Mouse (Mus musculus) intestine, embryonic 14.5 days (tissue): ENCODE measurements around the gene BC052040. TPM values are rescaled to one million over a fixed set of nuclear protein-coding genes. Genes with fewer than 3 reads are reported as not detected.

ENCODE experiments used
- ATAC-seq: fragments of 200-750 bp; cut with Nextera tagmentation; replicated peaks from 2 replicates; pipeline ENCODE4 v1.8.0; 2017; ENCODE audit warnings: low read depth, moderate number of reproducible peaks, moderate TSS enrichment, moderate library complexity; ENCODE audit not compliant: low FRiP score, low TSS enrichment
- DNase-seq: peaks from one replicate; pipeline ENCODE4 v3.0.0-alpha.2; 2018; ENCODE audit warnings: low spot score
- H3K27ac ChIP-seq: fragments of 300-500 bp; sonication (generic); 2 replicates; pipeline ENCODE4 v1.5.1; 2014; ENCODE audit warnings: low read depth, mild to moderate bottlenecking, control low read depth
- H3K27me3 ChIP-seq: fragments of 300-500 bp; sonication (generic); replicated peaks from 2 replicates; pipeline ENCODE4 v1.6.1; 2014; ENCODE audit warnings: low read length, control low read depth; ENCODE audit not compliant: control insufficient read depth, insufficient read depth
- H3K36me3 ChIP-seq: fragments of 300-500 bp; sonication (generic); 2 replicates; pipeline ENCODE4 v1.6.1; 2014; ENCODE audit warnings: low read length, control low read depth; ENCODE audit not compliant: control insufficient read depth, insufficient read depth
- H3K4me1 ChIP-seq: fragments of 300-500 bp; sonication (generic); replicated peaks from 2 replicates; pipeline ENCODE4 v1.6.1; 2014; ENCODE audit warnings: low read length, control low read depth, mixed read lengths; ENCODE audit not compliant: control insufficient read depth, insufficient read depth
- H3K4me2 ChIP-seq: fragments of 300-500 bp; sonication (generic); 2 replicates; pipeline ENCODE4 v1.6.1; 2014; ENCODE audit warnings: low read length
- H3K4me3 ChIP-seq: fragments of 300-500 bp; sonication (generic); 2 replicates; pipeline ENCODE4 v1.5.1; 2014; ENCODE audit warnings: low read depth, low read length, control low read depth, mixed read lengths
- H3K9ac ChIP-seq: fragments of 300-500 bp; sonication (generic); 2 replicates; pipeline ENCODE4 v1.6.1; 2014; ENCODE audit warnings: mild to moderate bottlenecking, low read length
- H3K9me3 ChIP-seq: fragments of 300-500 bp; sonication (generic); 2 replicates; pipeline ENCODE4 v1.6.1; 2016; ENCODE audit warnings: low read length, control low read depth; ENCODE audit not compliant: control insufficient read depth
- WGBS: fragments of 180-500 bp; shearing (Covaris S2); extraction: QIAGEN DNeasy Blood & Tissue Kit; methylation state at CpG from one replicate; pipeline ENCODE4 v1.1.7; 2014; 5-methylcytosine and 5-hydroxymethylcytosine counted together
- polyA plus RNA-seq: library from polyadenylated mRNA; unstranded; fragments of >200 nt; fragmentation: Nextera tagmentation; extraction: Ambion mirVana; gene quantifications from 2 replicates; pipeline ENCODE4 v1.2.1, GENCODE M21; 2014

BC052040 gene
- polyA plus RNA-seq, result 13.3 and 15.2 TPM in 2 replicates

- peak within 1 kb of the TSS; percentile 81 for H3K27ac ChIP-seq
- WGBS, result under 1% methylated on average over 41 of the region's 41 CpGs
- ATAC-seq, result peak; percentile 97
- H3K4me3 ChIP-seq, result peak within 1 kb of the TSS; percentile 68
- no peaks in the 10 kb centered on the region for H3K9me3 ChIP-seq
- H3K4me1 ChIP-seq, result peaks cover 19% of the 10 kb centered on the region
- DNase-seq, result peak; percentile 97
- peak within 1 kb of the TSS; percentile 67 for H3K4me2 ChIP-seq
- H3K9ac ChIP-seq, result peak within 1 kb of the TSS; percentile 43
- H3K27me3 ChIP-seq, result no peaks in the 10 kb centered on the region
- H3K36me3 ChIP-seq, result no peaks in the 10 kb centered on the region
Measured at GRCm38 (mm10) chr2:115581241-115581988, at the start of gene BC052040. Gene BC052040, plus strand, starts transcription at chr2:115581716.

GRCm38 (mm10) chr2:115538009-115538690, 43.4 kb upstream of the BC052040 start:
- ATAC-seq (no peak), DNase-seq (no peak)
- 50% methylated on average over 13 of the region's 13 CpGs for WGBS
- Histone ChIP-seq H3K9me3 (no peaks in the 10 kb centered on the region), H3K9ac (no peak overlapping the region), H3K27me3 (no peaks in the 10 kb centered on the region), H3K4me3 (no peak overlapping the region), H3K4me2 (no peak overlapping the region), H3K4me1 (no peaks in the 10 kb centered on the region), H3K36me3 (no peaks in the 10 kb centered on the region), H3K27ac (no peak overlapping the region)

GRCm38 (mm10) chr2:115538691-115539283, 42.7 kb upstream of the BC052040 start:
- no peaks in the 10 kb centered on the region for H3K9me3 ChIP-seq
- DNase-seq (no peak), ATAC-seq (no peak)
- H3K9ac ChIP-seq, result no peak overlapping the region
- no peak overlapping the region for H3K4me3 ChIP-seq
- H3K27ac ChIP-seq, result no peak overlapping the region
- H3K36me3 ChIP-seq, result no peaks in the 10 kb centered on the region
- WGBS, result 67% methylated on average over 5 of the region's 5 CpGs
- no peaks in the 10 kb centered on the region for H3K27me3 ChIP-seq
- H3K4me1 ChIP-seq, result no peaks in the 10 kb centered on the region
- no peak overlapping the region for H3K4me2 ChIP-seq

- Histone ChIP-seq H3K4me3 (no peak overlapping the region), H3K36me3 (no peaks in the 10 kb centered on the region), H3K9ac (no peak overlapping the region), H3K27ac (no peak overlapping the region), H3K9me3 (no peaks in the 10 kb centered on the region), H3K4me2 (no peak overlapping the region), H3K27me3 (no peaks in the 10 kb centered on the region), H3K4me1 (no peaks in the 10 kb centered on the region)
- WGBS, result 90% methylated on average over 5 of the region's 5 CpGs
- ATAC-seq (no peak), DNase-seq (no peak)
Measured at GRCm38 (mm10) chr2:115539731-115540130, 41.8 kb upstream of the BC052040 start.

GRCm38 (mm10) chr2:115542401-115543123, 39.0 kb upstream of the BC052040 start:
- DNase-seq, result no peak

GRCm38 (mm10) chr2:115543212-115543611, 38.3 kb upstream of the BC052040 start:
- Histone ChIP-seq H3K9ac (no peak overlapping the region), H3K4me1 (no peaks in the 10 kb centered on the region), H3K4me2 (no peak overlapping the region), H3K4me3 (no peak overlapping the region), H3K27ac (no peak overlapping the region), H3K27me3 (no peaks in the 10 kb centered on the region), H3K9me3 (no peaks in the 10 kb centered on the region), H3K36me3 (no peaks in the 10 kb centered on the region)
- ATAC-seq, result no peak
- no peak for DNase-seq
- 70% methylated on average over 4 of the region's 4 CpGs for WGBS

More at GRCm38 (mm10) chr2:115542401-115543123, 39.0 kb upstream of the BC052040 start:
- Histone ChIP-seq H3K4me3 (no peak overlapping the region), H3K9ac (no peak overlapping the region), H3K9me3 (no peaks in the 10 kb centered on the region), H3K4me1 (no peaks in the 10 kb centered on the region), H3K27me3 (no peaks in the 10 kb centered on the region), H3K36me3 (no peaks in the 10 kb centered on the region), H3K27ac (no peak overlapping the region), H3K4me2 (no peak overlapping the region)
- ATAC-seq, result no peak
- 45% methylated on average over 11 of the region's 11 CpGs for WGBS

- Histone ChIP-seq H3K4me3 (no peak overlapping the region), H3K27ac (no peak overlapping the region), H3K27me3 (no peaks in the 10 kb centered on the region), H3K4me1 (no peaks in the 10 kb centered on the region), H3K36me3 (no peaks in the 10 kb centered on the region), H3K4me2 (no peak overlapping the region), H3K9me3 (no peaks in the 10 kb centered on the region), H3K9ac (no peak overlapping the region)
- 80% methylated on average over 3 of the region's 3 CpGs for WGBS
- no peak for DNase-seq
- ATAC-seq, result no peak
Measured at GRCm38 (mm10) chr2:115551901-115552300, 29.6 kb upstream of the BC052040 start.

- DNase-seq (no peak), ATAC-seq (0 out of 2 replicates have a peak, but pooled peaks have one; percentile 19)
- H3K36me3 ChIP-seq, result no peaks in the 10 kb centered on the region
- peaks cover 2% of the 10 kb centered on the region; the same call in 1 of the 2 replicates for H3K9me3 ChIP-seq
- H3K4me3 ChIP-seq, result no peak overlapping the region
- no peaks in the 10 kb centered on the region for H3K27me3 ChIP-seq
- no peak overlapping the region for H3K27ac ChIP-seq
- WGBS, result 63% methylated on average over 3 of the region's 3 CpGs
- no peak overlapping the region for H3K4me2 ChIP-seq
- no peaks in the 10 kb centered on the region; the same call in 1 of the 2 replicates for H3K4me1 ChIP-seq
- no peak overlapping the region for H3K9ac ChIP-seq
Measured at GRCm38 (mm10) chr2:115562155-115562827, 19.2 kb upstream of the BC052040 start.
